Mouse (Mus musculus) limb, embryonic 10.5 days (tissue): ENCODE data around the gene Dynlt1c. TPM values are rescaled to one million over a fixed set of nuclear protein-coding genes. Genes with fewer than 3 reads are reported as not detected.
"Not testable (repeated sequence)": the region's sequence is repeated elsewhere in the genome, so short reads cannot be mapped to it uniquely, and the experiment has no call there.

ENCODE experiments used
- DNase-seq: peaks from one replicate; pipeline ENCODE4 v3.0.0-alpha.2; 2017; ENCODE audit warnings: low spot score
- H3K27ac ChIP-seq: fragments of 300-500 bp; sonication (generic); 2 replicates; pipeline ENCODE4 v1.5.1; 2016; ENCODE audit warnings: mild to moderate bottlenecking
- H3K27me3 ChIP-seq: fragments of 300-500 bp; sonication (generic); 2 replicates; pipeline ENCODE4 v1.6.1; 2016; ENCODE audit warnings: low read depth, mild to moderate bottlenecking; ENCODE audit not compliant: poor library complexity, severe bottlenecking
- H3K36me3 ChIP-seq: fragments of 300-500 bp; sonication (generic); 2 replicates; pipeline ENCODE4 v1.6.1; 2016; ENCODE audit warnings: mild to moderate bottlenecking, moderate library complexity
- H3K4me1 ChIP-seq: fragments of 300-500 bp; sonication (generic); 2 replicates; pipeline ENCODE4 v1.6.1; 2016
- H3K4me3 ChIP-seq: fragments of 300-500 bp; sonication (generic); 2 replicates; pipeline ENCODE4 v1.5.1; 2016; ENCODE audit warnings: mild to moderate bottlenecking, moderate library complexity
- H3K9me3 ChIP-seq: fragments of 300-500 bp; sonication (generic); replicated peaks from 2 replicates; pipeline ENCODE4 v1.6.1; 2016; ENCODE audit warnings: mild to moderate bottlenecking
- WGBS: fragments of 180-500 bp; shearing (Covaris S2); methylation state at CpG from one replicate; pipeline ENCODE4 v1.1.7; 2016; 5-methylcytosine and 5-hydroxymethylcytosine counted together
- polyA plus RNA-seq: library from polyadenylated mRNA; unstranded; fragments of >200 nt; fragmentation: Nextera tagmentation; extraction: Ambion mirVana; gene quantifications from 2 replicates; pipeline ENCODE4 v1.2.1, GENCODE M21; 2016

Dynlt1c gene
- polyA plus RNA-seq = 36.8 and 39.2 TPM in 2 replicates

GRCm38 (mm10) chr17:6601204-6601911 is at the start of gene Dynlt1c:
TSS of gene Dynlt1c (plus strand) at chr17:6601671.
- not testable (repeated sequence) for H3K9me3 ChIP-seq, H3K4me1 ChIP-seq, H3K27me3 ChIP-seq, H3K36me3 ChIP-seq
- WGBS = 14% methylated on average over 33 of the region's 40 CpGs
- Histone ChIP-seq H3K27ac (peak within 1 kb of the TSS; percentile 50; the same call in 1 of the 2 replicates), H3K4me3 (peak within 1 kb of the TSS; percentile 41)
- peak; percentile 76 for DNase-seq

DNA sequence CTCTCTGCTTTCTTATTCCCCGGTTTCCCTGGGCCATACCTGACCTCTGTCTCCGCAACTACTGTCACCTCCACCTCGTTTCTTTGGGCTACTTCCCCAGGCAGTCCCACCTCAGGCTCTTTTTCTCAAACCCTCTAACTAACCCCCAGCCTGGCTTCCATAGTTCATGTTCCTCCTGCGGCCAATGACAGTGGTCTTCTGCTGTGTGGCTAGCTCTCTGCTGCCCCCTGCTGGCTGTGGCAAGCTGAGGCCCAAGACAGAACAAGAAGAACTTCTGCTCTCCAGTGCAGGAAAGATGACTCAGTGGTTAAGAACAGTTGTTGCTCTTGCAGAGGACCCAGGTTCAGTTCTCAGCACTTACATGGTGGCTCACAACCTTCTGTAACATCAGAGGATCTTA is 47.7 kb upstream of the Dynlt1c start:
- H3K36me3 ChIP-seq, H3K27me3 ChIP-seq, H3K4me1 ChIP-seq, DNase-seq, H3K27ac ChIP-seq, H3K9me3 ChIP-seq, H3K4me3 ChIP-seq: not testable (repeated sequence)
- no CpG with 5 or more reads among the region's 4 CpGs for WGBS

- not testable (repeated sequence) for H3K27ac ChIP-seq, DNase-seq, H3K36me3 ChIP-seq, H3K4me3 ChIP-seq, H3K27me3 ChIP-seq, H3K4me1 ChIP-seq, H3K9me3 ChIP-seq
- no CpG with 5 or more reads among the region's 5 CpGs for WGBS
Measured at GRCm38 (mm10) chr17:6554243-6554642, 47.2 kb upstream of the Dynlt1c start.

GRCm38 (mm10) chr17:6559447-6560133 is 41.9 kb upstream of the Dynlt1c start:
- H3K4me3 ChIP-seq, DNase-seq, H3K27ac ChIP-seq, H3K4me1 ChIP-seq, H3K36me3 ChIP-seq, H3K9me3 ChIP-seq, H3K27me3 ChIP-seq: not testable (repeated sequence)
- WGBS = no CpG with 5 or more reads among the region's 4 CpGs

DNA sequence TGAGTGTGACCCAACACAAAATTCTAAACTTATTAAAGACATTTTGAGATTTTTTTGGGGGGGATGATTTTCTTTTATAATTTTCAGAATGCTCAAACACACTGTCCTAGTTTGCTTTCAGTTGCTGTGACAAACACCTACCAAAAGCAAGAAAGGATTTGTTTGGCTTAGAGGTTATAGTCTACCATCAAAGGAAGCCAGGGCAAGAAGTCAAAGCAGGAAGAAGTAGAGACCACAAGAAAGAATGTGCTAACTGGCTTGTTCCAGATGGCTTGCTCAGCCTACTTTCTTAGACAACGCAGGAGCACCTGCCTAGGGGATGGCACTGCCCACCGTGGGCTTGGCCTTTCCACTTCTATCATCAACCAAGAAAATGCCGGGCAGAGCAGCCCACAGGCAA is 36.6 kb upstream of the Dynlt1c start:
- not testable (repeated sequence) for H3K4me3 ChIP-seq, H3K27me3 ChIP-seq, H3K4me1 ChIP-seq, H3K36me3 ChIP-seq, H3K9me3 ChIP-seq, H3K27ac ChIP-seq, DNase-seq
- 94% methylated on average over 3 of the region's 3 CpGs for WGBS

DNA sequence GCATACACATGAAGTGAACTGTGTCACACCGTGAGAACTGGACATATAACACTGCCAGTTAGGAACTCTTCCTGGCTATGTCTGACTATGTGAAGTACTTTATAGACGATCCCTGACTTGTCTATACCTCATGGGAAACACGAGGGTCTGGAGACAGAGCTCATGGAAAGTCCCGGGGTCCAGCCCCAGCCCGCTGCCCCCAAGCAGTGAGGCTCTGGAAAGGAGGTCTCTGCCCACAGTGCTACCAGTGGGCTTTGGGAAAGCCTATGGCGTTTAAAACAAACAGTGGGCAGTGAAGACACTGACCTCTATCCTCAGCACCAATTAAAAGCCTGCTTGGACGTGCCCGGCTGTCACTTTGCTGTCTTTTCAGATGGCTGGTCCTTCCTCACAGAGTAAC is 33.6 kb upstream of the Dynlt1c start:
- H3K36me3 ChIP-seq = not testable (repeated sequence)

GRCm38 (mm10) chr17:6571296-6571695 is 30.2 kb upstream of the Dynlt1c start:
- 93% methylated on average over 11 of the region's 11 CpGs for WGBS
- H3K9me3 ChIP-seq, H3K4me1 ChIP-seq, H3K4me3 ChIP-seq, H3K27ac ChIP-seq, H3K27me3 ChIP-seq, H3K36me3 ChIP-seq, DNase-seq: not testable (repeated sequence)

More for the DNA sequence above, 33.6 kb upstream of the Dynlt1c start:
- DNase-seq, H3K9me3 ChIP-seq, H3K4me3 ChIP-seq, H3K27ac ChIP-seq, H3K4me1 ChIP-seq, H3K27me3 ChIP-seq: not testable (repeated sequence)
- WGBS = 77% methylated on average over 6 of the region's 8 CpGs

GRCm38 (mm10) chr17:6572202-6572601 is 29.3 kb upstream of the Dynlt1c start:
- not testable (repeated sequence) for H3K36me3 ChIP-seq, H3K27me3 ChIP-seq, H3K4me1 ChIP-seq, H3K27ac ChIP-seq, H3K4me3 ChIP-seq, H3K9me3 ChIP-seq
- WGBS = no CpG with 5 or more reads among the region's 1 CpGs
- DNase-seq = peak; percentile 8

- 94% methylated on average over 8 of the region's 8 CpGs for WGBS
Measured at GRCm38 (mm10) chr17:6575376-6575775, 26.1 kb upstream of the Dynlt1c start.

DNA sequence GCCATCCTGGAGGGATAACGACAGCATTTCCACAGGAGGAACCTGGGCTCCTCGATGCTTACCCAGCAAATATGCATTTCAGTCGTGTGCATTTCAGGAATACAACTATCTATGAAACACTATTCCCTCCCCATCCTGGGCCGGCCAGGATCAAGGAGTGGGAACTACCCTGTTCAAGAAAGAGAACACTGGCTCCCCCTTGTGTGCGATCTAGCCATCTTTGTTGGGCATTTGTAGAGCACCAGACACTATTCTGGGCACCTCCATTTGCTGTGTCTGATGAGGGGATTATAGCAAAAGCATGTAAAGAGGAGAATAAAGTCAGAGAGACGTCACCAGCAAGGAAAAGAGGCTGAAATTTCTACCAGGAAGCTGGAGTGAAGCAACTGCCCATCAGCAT is 12.8 kb upstream of the Dynlt1c start:
- H3K4me1 ChIP-seq, H3K27me3 ChIP-seq, H3K27ac ChIP-seq, H3K9me3 ChIP-seq, DNase-seq, H3K36me3 ChIP-seq, H3K4me3 ChIP-seq: not testable (repeated sequence)
- no CpG with 5 or more reads among the region's 6 CpGs for WGBS

More at GRCm38 (mm10) chr17:6575376-6575775, 26.1 kb upstream of the Dynlt1c start:
- not testable (repeated sequence) for H3K9me3 ChIP-seq, H3K27me3 ChIP-seq, DNase-seq, H3K4me1 ChIP-seq, H3K27ac ChIP-seq, H3K36me3 ChIP-seq, H3K4me3 ChIP-seq

DNA sequence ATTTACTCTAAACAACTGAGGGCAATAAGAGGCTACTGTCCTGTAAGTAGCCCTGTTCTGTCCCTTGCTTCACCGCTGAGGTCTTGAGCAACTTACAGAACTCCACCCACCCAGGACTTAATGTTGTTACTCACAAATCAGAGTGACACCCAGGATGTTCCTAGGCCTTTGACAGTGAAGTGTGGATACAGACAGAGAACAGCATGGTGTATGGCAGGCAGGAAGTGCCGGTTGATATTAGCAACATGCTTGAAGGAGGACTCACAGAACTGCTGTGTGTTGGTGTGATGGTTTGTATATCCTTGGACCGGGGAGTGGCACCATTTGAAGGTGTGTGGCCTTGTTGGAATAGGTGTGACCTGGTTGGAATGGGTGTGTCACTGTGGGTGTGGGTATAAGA is 9.4 kb upstream of the Dynlt1c start:
- H3K27me3 ChIP-seq, DNase-seq, H3K27ac ChIP-seq, H3K36me3 ChIP-seq, H3K4me1 ChIP-seq, H3K4me3 ChIP-seq, H3K9me3 ChIP-seq: not testable (repeated sequence)
- WGBS = 94% methylated on average over 2 of the region's 3 CpGs

DNA sequence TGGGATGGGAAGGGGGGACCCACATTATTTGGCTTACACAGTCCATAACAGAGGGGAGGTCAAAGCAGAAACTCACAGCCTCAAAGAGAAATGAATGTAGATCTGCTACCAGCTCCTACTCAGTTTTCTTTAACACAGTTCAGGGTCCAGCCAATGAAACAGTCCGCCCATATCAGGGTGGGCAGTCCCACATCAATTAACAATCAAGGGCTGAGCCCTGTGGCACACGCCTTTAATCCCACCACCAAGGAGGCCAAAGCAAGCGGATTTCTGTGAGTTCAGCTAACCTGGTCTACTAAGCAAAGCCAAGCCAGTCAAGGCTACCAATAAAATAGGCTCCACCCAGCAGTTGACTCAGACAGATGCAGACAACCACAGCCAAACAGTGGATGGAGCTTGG is 7.6 kb upstream of the Dynlt1c start:
- WGBS = 74% methylated on average over 3 of the region's 3 CpGs
- DNase-seq, H3K27ac ChIP-seq: not testable (repeated sequence)

GRCm38 (mm10) chr17:6595776-6596497 is 5.5 kb upstream of the Dynlt1c start:
- WGBS = 50% methylated on average over 13 of the region's 15 CpGs

More for the DNA sequence above, 7.6 kb upstream of the Dynlt1c start:
- H3K36me3 ChIP-seq, H3K4me3 ChIP-seq, H3K9me3 ChIP-seq, H3K27me3 ChIP-seq, H3K4me1 ChIP-seq: not testable (repeated sequence)

More at GRCm38 (mm10) chr17:6595776-6596497, 5.5 kb upstream of the Dynlt1c start:
- H3K4me3 ChIP-seq, H3K36me3 ChIP-seq, H3K4me1 ChIP-seq, H3K27ac ChIP-seq, H3K9me3 ChIP-seq, H3K27me3 ChIP-seq, DNase-seq: not testable (repeated sequence)
